Mouse (Mus musculus) bone marrow macrophage, adult 2 months (primary cell): ENCODE results near the gene Cidec.

Source experiments
- CTCF ChIP-seq: IDR thresholded peaks from 2 replicates; pipeline ENCODE4 v1.5.1; 2012; ENCODE audit warnings: low read depth, mild to moderate bottlenecking, low read length, moderate library complexity
- POLR2A ChIP-seq: IDR thresholded peaks from 2 replicates; pipeline ENCODE4 v1.6.1; 2012; ENCODE audit warnings: mild to moderate bottlenecking, low read depth, low read length, borderline replicate concordance

DNA sequence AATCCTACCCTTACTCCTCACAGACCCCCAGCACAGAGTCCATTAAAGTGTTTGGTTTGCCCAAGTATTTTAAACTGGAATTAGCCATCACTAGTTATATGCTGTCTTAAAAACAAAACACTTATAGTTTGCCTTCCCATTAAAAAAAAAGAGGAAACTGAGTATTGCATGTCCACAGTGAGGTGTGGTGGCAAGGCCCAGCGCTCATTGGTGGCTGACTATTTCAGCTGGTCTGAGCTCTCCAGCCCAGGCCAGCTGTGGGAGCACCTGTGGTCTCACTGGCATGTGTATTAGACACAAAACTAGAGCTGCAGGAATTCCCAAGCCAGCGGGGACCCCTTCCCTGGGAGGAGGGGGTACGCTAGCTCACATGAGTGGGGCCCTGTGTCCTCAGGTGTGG, 33.0 kb upstream of the Cidec start:
- TF ChIP-seq CTCF: no peak
- no peak for TF ChIP-seq POLR2A
